Comparison of ENCODE assay signal across 17 mouse cellular contexts in the genomic region with DNA sequence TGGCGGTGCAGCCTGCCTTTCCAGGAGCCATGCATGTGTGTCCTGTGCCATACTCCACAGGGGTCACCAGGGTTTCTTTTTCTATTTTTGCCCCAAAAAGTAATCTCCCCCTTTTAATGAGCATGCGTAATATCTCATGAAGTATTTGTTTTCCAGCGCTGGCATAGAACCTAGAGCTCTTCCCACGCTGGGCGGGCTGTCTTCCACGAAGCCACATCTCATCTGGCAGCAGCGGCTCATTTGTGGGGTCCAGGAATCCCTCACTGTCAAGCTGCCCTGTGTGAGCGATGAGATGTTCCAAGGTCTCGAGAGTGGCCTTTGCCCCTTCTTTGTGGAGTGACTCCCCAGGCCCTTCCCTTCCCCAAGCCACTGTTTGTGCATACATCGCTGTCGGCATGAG.
DNase-seq lines count a peak whose midpoint lies in the region; TF ChIP-seq lines count a peak whose summit lies in the region.
"Had no signal": no experiment of that assay in that cellular context is flagged by ENCODE, and none has a peak within 500 bp of the region (broad histone marks: within the 10 kb centered on the region; RNA-seq: fewer than 3 reads in every experiment).

No protein-coding gene starts in this region.

- DNase-seq in layer of hippocampus, adult 11-12 months (ENCODE audit: low spot score) = peak; percentile 35
- DNase-seq in layer of hippocampus, postnatal 10 days (ENCODE audit: low spot score in 2 of 2) = no peak
- DNase-seq in layer of hippocampus, adult 2 months (ENCODE audit: low spot score in 2 of 2) = peak; percentile 29 to 43
- DNase-seq in layer of hippocampus, adult 9-10 months (ENCODE audit: low spot score) = no peak
- peak; percentile 30 for DNase-seq in layer of hippocampus, adult 9-11 months
- DNase-seq in layer of hippocampus, postnatal 25 days (ENCODE audit: extremely low spot score in 1 of 2, low spot score in 1 of 2) = no peak
- DNase-seq in layer of hippocampus, postnatal 14 days (ENCODE audit: low spot score in 2 of 2) = peak; percentile 37 to 55
- DNase-seq in spleen, postnatal 36 days (ENCODE audit: low spot score in 2 of 2) = no peak
- DNase-seq: adrenal gland, adult 2 months; adrenal gland, adult 8-10 months; adrenal gland, postnatal 10 days; adrenal gland, postnatal 14 days; adrenal gland, postnatal 25 days; adrenal gland, postnatal 36 days; B cell, adult 2 months; cerebellum, adult 11 months; cerebellum, adult 11-12 months had no signal

- H3K27ac ChIP-seq in layer of hippocampus, adult 2 months = no peak overlapping the region

- no peak overlapping the region for H3K4me3 ChIP-seq in layer of hippocampus, adult 2 months

- TF ChIP-seq CTCF in layer of hippocampus, adult 2 months (conservative IDR thresholded peaks at IDR 0.05) = no peak

Comparison
In these comparisons a context has a peak if more than half of its experiments do, and no peak if none do; other contexts are left out.
1. DNase-seq: peak in layer of hippocampus, adult 11-12 months (single experiment), layer of hippocampus, adult 2 months (2 of 2), layer of hippocampus, adult 9-11 months (single experiment) and layer of hippocampus, postnatal 14 days (2 of 2); none in layer of hippocampus, postnatal 10 days (0 of 2), layer of hippocampus, adult 9-10 months (single experiment), layer of hippocampus, postnatal 25 days (0 of 2) and spleen, postnatal 36 days (0 of 2).